Mouse (Mus musculus) hindbrain, embryonic 14.5 days (tissue): ENCODE results near the gene Cd96. TPM values are rescaled to one million over a fixed set of nuclear protein-coding genes. Genes with fewer than 3 reads are reported as not detected.

ENCODE experiments used
- ATAC-seq: fragments of 200-750 bp; cut with Nextera tagmentation; 2 replicates; pipeline ENCODE4 v1.8.0; 2017; ENCODE audit warnings: moderate number of reproducible peaks, mild to moderate bottlenecking, moderate TSS enrichment, moderate library complexity; ENCODE audit not compliant: low FRiP score
- DNase-seq: peaks from one replicate; pipeline ENCODE4 v3.0.0-alpha.2; 2015; ENCODE audit warnings: low spot score
- H3K27ac ChIP-seq: fragments of 300-500 bp; sonication (generic); 2 replicates; pipeline ENCODE4 v1.5.1; 2014; ENCODE audit warnings: mild to moderate bottlenecking, moderate library complexity
- H3K27me3 ChIP-seq: fragments of 300-500 bp; sonication (generic); 2 replicates; pipeline ENCODE4 v1.6.1; 2014; ENCODE audit warnings: mild to moderate bottlenecking, low read length, mixed read lengths; ENCODE audit not compliant: control insufficient read depth, insufficient read depth
- H3K36me3 ChIP-seq: fragments of 300-500 bp; sonication (generic); replicated peaks from 2 replicates; pipeline ENCODE4 v1.6.1; 2014; ENCODE audit not compliant: control insufficient read depth, insufficient read depth
- H3K4me1 ChIP-seq: fragments of 300-500 bp; sonication (generic); replicated peaks from 2 replicates; pipeline ENCODE4 v1.6.1; 2014; ENCODE audit warnings: antibody characterized with exemption, low read length, mixed read lengths; ENCODE audit not compliant: control insufficient read depth, insufficient read depth
- H3K4me2 ChIP-seq: fragments of 300-500 bp; sonication (generic); replicated peaks from 2 replicates; pipeline ENCODE4 v1.6.1; 2014; ENCODE audit warnings: mild to moderate bottlenecking, moderate library complexity
- H3K4me3 ChIP-seq: fragments of 300-500 bp; sonication (generic); replicated peaks from 2 replicates; pipeline ENCODE4 v1.5.1; 2014; ENCODE audit warnings: mild to moderate bottlenecking, low read length
- H3K9ac ChIP-seq: fragments of 300-500 bp; sonication (generic); 2 replicates; pipeline ENCODE4 v1.6.1; 2014
- H3K9me3 ChIP-seq: fragments of 300-500 bp; sonication (generic); 2 replicates; pipeline ENCODE4 v1.6.1; 2016; ENCODE audit warnings: low read length; ENCODE audit not compliant: control insufficient read depth
- WGBS: fragments of 180-500 bp; shearing (Covaris S2); extraction: QIAGEN DNeasy Blood & Tissue Kit; methylation state at CpG from one replicate; pipeline ENCODE4 v1.1.7; 2014; 5-methylcytosine and 5-hydroxymethylcytosine counted together
- polyA plus RNA-seq: library from polyadenylated mRNA; unstranded; fragments of >200 nt; fragmentation: Nextera tagmentation; extraction: Ambion mirVana; gene quantifications from 2 replicates; pipeline ENCODE4 v1.2.1, GENCODE M21; 2014

Gene Cd96
- polyA plus RNA-seq, 1 experiment from 2014 or later = not detected

GRCm38 (mm10) chr16:46020396-46020795, 99.7 kb downstream of the Cd96 start:
- Histone ChIP-seq H3K36me3 (no peaks in the 10 kb centered on the region), H3K4me3 (no peak overlapping the region), H3K4me1 (no peaks in the 10 kb centered on the region), H3K9me3 (no peaks in the 10 kb centered on the region), H3K9ac (no peak overlapping the region), H3K27me3 (no peaks in the 10 kb centered on the region), H3K27ac (no peak overlapping the region), H3K4me2 (no peak overlapping the region)
- ATAC-seq (no peak), DNase-seq (no peak)
- WGBS = 88% methylated on average over 2 of the region's 2 CpGs

- H3K36me3 ChIP-seq = no peaks in the 10 kb centered on the region
- ATAC-seq (no peak), DNase-seq (no peak)
- no peak overlapping the region for H3K9ac ChIP-seq
- H3K27ac ChIP-seq = no peak overlapping the region
- H3K4me2 ChIP-seq = no peak overlapping the region
- no peaks in the 10 kb centered on the region for H3K9me3 ChIP-seq
- no peaks in the 10 kb centered on the region for H3K27me3 ChIP-seq
- WGBS = 91% methylated on average over 4 of the region's 4 CpGs
- no peak overlapping the region for H3K4me3 ChIP-seq
- no peaks in the 10 kb centered on the region for H3K4me1 ChIP-seq
Observed at GRCm38 (mm10) chr16:46019799-46020198, 100.3 kb downstream of the Cd96 start.

- ATAC-seq (no peak), DNase-seq (no peak)
- Histone ChIP-seq H3K9me3 (no peaks in the 10 kb centered on the region), H3K9ac (no peak overlapping the region), H3K4me2 (no peak overlapping the region), H3K27me3 (no peaks in the 10 kb centered on the region), H3K4me3 (no peak overlapping the region), H3K4me1 (no peaks in the 10 kb centered on the region), H3K36me3 (no peaks in the 10 kb centered on the region), H3K27ac (no peak overlapping the region)
- WGBS = 82% methylated on average over 1 of the region's 1 CpGs
Observed at GRCm38 (mm10) chr16:46019359-46019758, 100.7 kb downstream of the Cd96 start.

GRCm38 (mm10) chr16:46011696-46012095, 108.4 kb downstream of the Cd96 start:
- no peak for ATAC-seq
- Histone ChIP-seq H3K4me1 (peaks cover 29% of the 10 kb centered on the region; the same call in 1 of the 2 replicates), H3K4me2 (no peak overlapping the region), H3K27ac (no peak overlapping the region), H3K9ac (no peak overlapping the region), H3K4me3 (no peak overlapping the region), H3K27me3 (no peaks in the 10 kb centered on the region), H3K36me3 (no peaks in the 10 kb centered on the region), H3K9me3 (no peaks in the 10 kb centered on the region)
- WGBS = 94% methylated on average over 1 of the region's 1 CpGs
- no peak for DNase-seq

- 14% methylated on average over 5 of the region's 5 CpGs for WGBS
- DNase-seq (peak; percentile 44), ATAC-seq (no peak)
- Histone ChIP-seq H3K9ac (peak overlapping the region; percentile 71), H3K36me3 (no peaks in the 10 kb centered on the region), H3K4me2 (peak overlapping the region; percentile 94), H3K4me3 (peak overlapping the region; percentile 67), H3K27me3 (no peaks in the 10 kb centered on the region), H3K27ac (peak overlapping the region; percentile 40), H3K9me3 (no peaks in the 10 kb centered on the region), H3K4me1 (peaks cover 29% of the 10 kb centered on the region; the same call in 1 of the 2 replicates)
Observed at GRCm38 (mm10) chr16:46010906-46011220, 109.2 kb downstream of the Cd96 start.

- under 1% methylated on average over 39 of the region's 39 CpGs for WGBS
- ATAC-seq (peak; percentile 99), DNase-seq (peak; percentile 93)
- Histone ChIP-seq H3K4me3 (peak within 1 kb of the TSS; percentile 67), H3K4me2 (peak within 1 kb of the TSS; percentile 94), H3K4me1 (peaks cover 29% of the 10 kb centered on the region; the same call in 1 of the 2 replicates), H3K27ac (peak within 1 kb of the TSS; percentile 53), H3K9ac (peak within 1 kb of the TSS; percentile 71), H3K9me3 (no peaks in the 10 kb centered on the region), H3K27me3 (no peaks in the 10 kb centered on the region), H3K36me3 (no peaks in the 10 kb centered on the region)
Observed at GRCm38 (mm10) chr16:46010153-46010905, 109.7 kb downstream of the Cd96 start, which contains the start of gene Plcxd2. Gene Plcxd2 (minus strand): TSS chr16:46010218.

- no peak for DNase-seq
- Histone ChIP-seq H3K27ac (peak overlapping the region; percentile 53), H3K4me1 (peaks cover 29% of the 10 kb centered on the region; the same call in 1 of the 2 replicates), H3K36me3 (no peaks in the 10 kb centered on the region), H3K27me3 (no peaks in the 10 kb centered on the region), H3K9me3 (no peaks in the 10 kb centered on the region), H3K4me2 (peak overlapping the region; percentile 94), H3K9ac (peak overlapping the region; percentile 71), H3K4me3 (peak overlapping the region; percentile 67)
- peak; percentile 25 for ATAC-seq
- 1% methylated on average over 13 of the region's 13 CpGs for WGBS
Observed at GRCm38 (mm10) chr16:46009717-46010116, 110.3 kb downstream of the Cd96 start.

- Histone ChIP-seq H3K4me1 (peaks cover 29% of the 10 kb centered on the region; the same call in 1 of the 2 replicates), H3K9ac (peak overlapping the region; percentile 71), H3K27me3 (no peaks in the 10 kb centered on the region), H3K9me3 (no peaks in the 10 kb centered on the region), H3K36me3 (no peaks in the 10 kb centered on the region), H3K27ac (no peak overlapping the region), H3K4me2 (peak overlapping the region; percentile 94), H3K4me3 (peak overlapping the region; percentile 67)
- ATAC-seq (no peak), DNase-seq (no peak)
- 74% methylated on average over 3 of the region's 3 CpGs for WGBS
Observed at GRCm38 (mm10) chr16:46008766-46009165, 111.3 kb downstream of the Cd96 start.

- H3K4me3 ChIP-seq = peak overlapping the region; percentile 67
- H3K9ac ChIP-seq = peak overlapping the region; percentile 71; the same call in 1 of the 2 replicates
- peak overlapping the region; percentile 94 for H3K4me2 ChIP-seq
- DNase-seq (peak; percentile 38), ATAC-seq (no peak)
- peaks cover 29% of the 10 kb centered on the region; the same call in 1 of the 2 replicates for H3K4me1 ChIP-seq
- H3K9me3 ChIP-seq = no peaks in the 10 kb centered on the region
- WGBS = 67% methylated on average over 5 of the region's 5 CpGs
- H3K27ac ChIP-seq = no peak overlapping the region
- H3K36me3 ChIP-seq = no peaks in the 10 kb centered on the region
- no peaks in the 10 kb centered on the region for H3K27me3 ChIP-seq
Observed at GRCm38 (mm10) chr16:46008036-46008605, 111.9 kb downstream of the Cd96 start.
